Mouse (Mus musculus): ENCODE measurements around the gene Dlx2.

Dlx2 gene

DNA sequence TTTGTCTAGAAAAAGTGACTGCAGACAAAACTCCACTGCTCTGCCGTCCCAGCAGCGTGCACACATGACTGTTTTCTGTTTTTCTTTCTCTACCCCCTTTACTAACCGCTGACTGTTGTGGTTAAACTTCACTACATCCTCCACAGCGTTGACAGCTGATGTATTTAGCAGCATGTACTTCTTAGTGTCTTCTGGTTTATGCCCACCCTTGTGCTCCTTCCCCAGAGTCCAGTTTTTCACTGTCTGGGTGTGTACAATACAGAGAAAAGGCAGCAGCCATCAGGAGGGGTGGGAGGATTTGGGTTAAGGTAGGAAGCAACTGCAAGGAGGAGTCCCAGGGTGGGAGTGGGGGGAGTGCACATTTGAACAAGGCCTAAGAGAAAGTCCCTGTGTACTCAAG is 23.7 kb downstream of the Dlx2 start:
- in situ Hi-C loops (cut with MboI; ENCODE audit: unreplicated experiment in 2 of 2), result no loop called here

DNA sequence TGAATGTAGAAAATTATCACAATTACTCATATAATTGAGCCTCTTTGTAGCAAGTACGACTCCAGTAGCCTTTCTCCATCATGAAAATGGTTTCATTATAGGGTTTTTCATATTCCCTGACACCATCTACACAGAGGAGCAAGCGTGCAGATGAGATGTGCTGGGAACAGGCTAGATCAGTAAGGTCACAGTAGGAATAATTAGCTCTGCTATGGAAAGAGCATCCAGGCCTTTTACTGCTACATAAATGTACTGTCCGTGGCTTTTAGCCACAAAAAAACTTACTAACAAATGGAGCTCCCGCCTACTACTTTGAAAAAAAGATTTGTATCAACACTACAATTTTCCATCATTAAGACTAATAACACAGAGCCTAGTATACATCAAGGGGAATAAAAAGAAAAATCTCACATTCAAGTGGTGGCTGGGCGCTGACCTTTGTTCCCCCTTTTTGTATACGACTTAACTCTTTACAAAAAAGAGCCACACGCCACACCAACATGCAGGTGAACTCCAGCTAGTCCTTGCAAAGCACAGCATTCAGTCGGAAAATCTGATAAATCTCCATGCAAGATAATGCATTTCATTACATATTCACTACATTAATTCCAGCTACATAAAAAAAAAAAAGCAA is 29.0 kb downstream of the Dlx2 start:
- in situ Hi-C loops (cut with MboI; ENCODE audit: unreplicated experiment in 2 of 2), result no loop called here

DNA sequence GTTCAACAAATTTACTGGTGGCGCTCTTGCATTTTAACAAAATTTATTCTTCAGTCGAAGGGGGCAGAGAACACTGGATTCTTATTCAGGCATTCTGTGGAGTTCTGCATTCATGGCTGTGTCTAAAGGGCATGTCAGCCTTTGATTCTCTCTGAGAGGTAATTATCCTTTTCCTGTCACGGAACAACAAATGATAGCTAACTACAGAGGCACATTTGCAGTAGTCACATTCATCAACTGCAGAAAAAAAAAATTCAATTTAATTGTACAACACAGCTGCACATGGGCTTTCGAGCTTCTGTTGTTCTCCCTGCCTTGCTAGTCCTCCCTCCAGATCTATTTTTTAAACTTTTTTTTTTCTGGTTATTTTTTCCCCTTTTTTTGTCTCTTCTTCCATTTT is 29.6 kb downstream of the Dlx2 start:
- in situ Hi-C loops (cut with MboI; ENCODE audit: unreplicated experiment in 2 of 2), result no loop called here

DNA sequence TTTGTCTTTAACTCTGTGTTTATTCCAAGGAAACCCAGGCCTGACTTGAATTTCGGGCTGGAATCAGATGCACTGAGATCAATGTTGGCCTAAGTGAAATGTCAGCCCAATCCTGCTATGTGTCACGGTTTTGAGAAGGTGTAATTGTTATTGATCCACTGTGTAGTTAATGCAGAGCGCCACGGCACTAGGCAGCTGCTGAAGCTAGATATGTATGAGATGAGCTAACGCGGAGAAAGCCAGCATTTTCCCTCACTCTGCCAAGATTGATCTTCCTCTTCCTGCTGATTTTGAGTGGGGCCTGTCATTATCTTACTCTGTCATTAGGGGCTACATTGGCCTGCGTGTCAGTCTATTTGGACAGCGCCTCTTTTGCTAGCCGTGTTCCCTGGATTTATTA is 34.2 kb downstream of the Dlx2 start:
- in situ Hi-C loops (cut with MboI; ENCODE audit: unreplicated experiment in 2 of 2), result no loop called here

DNA sequence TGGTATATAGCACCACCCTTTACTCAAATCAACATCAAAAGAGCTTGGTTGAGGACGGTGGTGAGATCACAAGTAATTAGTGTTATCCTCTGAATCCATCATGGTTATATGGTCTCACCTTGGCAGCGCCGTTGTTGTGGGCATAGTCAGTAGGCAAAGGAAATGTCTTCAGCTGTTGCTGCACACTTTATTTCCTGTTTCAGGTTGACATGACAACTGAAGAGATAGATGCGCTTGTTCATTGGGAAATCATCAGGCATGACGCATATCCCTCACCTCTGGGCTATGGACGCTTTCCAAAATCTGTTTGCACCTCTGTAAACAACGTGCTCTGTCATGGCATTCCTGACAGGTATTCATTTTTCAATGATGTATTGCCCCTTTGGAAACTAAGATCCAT is 35.3 kb downstream of the Dlx2 start:
- in situ Hi-C loops (cut with MboI; ENCODE audit: unreplicated experiment in 2 of 2), result no loop called here

DNA sequence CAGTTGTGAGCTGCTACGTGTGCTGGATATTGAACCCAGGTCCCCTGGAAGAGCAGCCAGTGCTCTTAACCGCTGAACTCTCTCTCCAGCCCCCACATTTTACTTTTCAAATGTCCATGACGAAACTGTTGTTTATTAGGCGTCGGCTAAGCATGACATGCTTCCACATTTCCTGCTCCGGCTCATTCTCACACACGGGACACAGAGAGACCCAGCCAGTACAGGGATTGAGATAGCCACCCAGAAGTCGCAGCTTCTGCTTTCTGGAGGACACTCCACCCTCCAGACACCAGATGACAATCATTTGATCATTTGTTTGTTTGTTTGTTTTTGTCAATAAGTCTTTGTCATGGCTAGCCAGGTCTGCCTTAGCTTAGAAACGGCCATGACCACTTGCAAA is 41.7 kb downstream of the Dlx2 start:
- in situ Hi-C loops (cut with MboI; ENCODE audit: unreplicated experiment in 2 of 2), result no loop called here

DNA sequence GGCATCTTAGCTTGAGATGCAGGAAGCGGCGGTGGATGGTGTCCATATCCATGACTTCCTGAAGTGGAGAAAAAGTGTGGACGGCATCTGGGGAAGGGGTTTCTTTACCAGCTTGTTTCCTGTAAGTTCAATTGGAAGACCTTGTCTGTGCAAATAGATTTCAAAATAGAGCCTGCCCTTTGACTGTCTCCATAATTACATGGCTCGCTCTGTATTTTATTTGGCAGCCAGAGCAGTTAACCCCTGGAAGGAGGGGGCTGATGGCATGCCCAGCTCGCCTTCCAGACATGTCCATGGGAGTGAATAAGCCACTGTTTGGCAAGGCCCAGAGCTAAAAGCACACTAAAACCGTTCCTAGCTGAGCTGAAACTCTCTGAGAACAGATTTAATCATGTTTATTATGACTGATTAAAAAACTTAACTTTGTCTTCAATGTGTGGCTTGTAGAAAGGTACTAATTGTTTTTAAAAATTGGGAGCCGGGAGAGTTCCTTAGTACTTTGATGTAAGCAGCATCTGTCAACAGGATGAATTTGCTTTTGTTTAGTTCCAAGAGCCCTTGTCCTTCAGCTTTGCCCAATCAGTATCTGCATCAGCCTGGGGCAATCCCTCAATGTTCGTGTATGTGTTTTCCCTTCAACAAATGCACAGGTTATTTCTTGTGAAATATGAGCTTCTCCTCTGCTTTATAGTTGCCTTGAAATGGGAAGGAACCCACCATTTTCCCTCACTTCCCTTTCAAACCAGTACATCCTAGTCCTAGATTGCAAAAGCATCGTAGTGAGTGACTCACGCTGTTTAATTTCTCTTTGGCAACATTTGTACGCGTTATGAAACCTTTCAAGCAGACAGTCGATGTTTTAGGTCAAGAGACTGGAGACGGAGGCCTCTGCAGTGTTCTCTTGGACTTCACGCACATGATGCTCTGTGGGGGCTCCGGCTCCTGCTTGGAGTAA is 47.0 kb downstream of the Dlx2 start:
- in situ Hi-C loops (cut with MboI; ENCODE audit: unreplicated experiment in 2 of 2), result no loop called here

DNA sequence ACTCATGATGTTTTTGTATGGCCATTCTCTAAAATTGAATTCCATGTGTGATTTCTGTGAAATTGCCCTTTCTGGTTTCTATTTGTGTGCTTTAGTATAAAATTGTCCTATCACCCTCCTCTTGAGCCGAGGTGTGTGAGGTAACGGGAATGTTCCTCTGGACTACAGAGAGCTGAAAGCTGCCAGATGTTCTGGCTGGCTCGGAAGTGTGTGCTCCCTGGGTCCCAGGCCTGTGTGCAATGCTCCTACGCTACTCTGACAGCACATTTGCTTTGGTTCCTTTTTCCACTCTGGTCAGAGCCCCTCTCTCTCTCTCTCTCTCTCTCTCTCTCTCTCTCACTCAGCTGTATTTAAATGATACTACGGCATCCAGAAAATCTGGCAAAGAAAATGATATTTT is 49.4 kb downstream of the Dlx2 start:
- in situ Hi-C loops (cut with MboI; ENCODE audit: unreplicated experiment in 2 of 2), result no loop called here

DNA sequence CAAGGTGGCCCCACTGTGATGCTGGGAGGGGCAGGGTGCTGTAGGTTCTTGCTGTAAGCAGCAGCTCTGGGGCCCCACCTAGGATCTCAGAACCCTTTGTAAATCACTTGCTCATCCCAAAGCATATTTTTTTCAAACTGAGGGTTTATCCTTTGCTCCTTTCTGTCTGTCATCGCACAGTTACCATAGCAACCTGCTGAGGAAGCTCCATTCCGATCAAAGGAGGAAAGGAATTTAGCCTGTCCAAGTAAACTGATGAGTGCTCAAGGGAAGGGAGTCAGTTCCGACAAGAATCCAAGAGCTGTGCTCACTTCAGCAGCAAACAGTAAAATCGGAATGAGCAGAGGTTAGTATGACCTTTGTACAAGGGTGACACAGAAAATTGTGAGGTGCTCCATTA is 51.6 kb downstream of the Dlx2 start:
- in situ Hi-C loops (cut with MboI; ENCODE audit: unreplicated experiment in 2 of 2), result no loop called here

DNA sequence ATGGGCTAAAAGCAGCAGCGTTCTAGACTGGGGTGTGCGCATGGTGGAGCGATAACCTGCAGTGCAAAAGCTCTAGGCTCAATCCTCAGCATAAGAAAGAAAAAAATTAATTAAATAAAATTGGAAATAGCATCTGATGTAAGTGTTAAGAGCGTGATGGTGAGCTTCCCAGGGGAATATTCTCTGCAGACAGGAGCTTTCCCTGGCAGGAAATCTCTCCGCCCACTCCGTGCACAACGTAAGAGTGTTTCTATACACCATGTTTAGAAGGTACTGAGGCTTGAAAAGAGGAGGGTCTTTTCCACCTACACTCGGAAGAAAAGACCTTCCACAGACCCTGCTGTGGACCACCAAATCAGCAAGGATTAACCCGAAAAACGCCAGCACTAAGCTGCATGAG is 52.1 kb downstream of the Dlx2 start:
- in situ Hi-C loops (cut with MboI; ENCODE audit: unreplicated experiment in 2 of 2), result no loop called here

All from v-Abl transformed pro-B cells (cell line).